Mouse (Mus musculus): ENCODE results near the gene Arhgef19.
A peak's percentile ranks its signal among the peaks of the same experiment; 100 is the strongest.

Arhgef19 gene

GRCm38 (mm10) chr4:141238492-141239387 is 559 bp upstream of the Arhgef19 start:
- no peak for DNase-seq (ENCODE audit: low spot score)

GRCm38 (mm10) chr4:141240617-141241016 is 1.3 kb downstream of the Arhgef19 start:
- peak; percentile 80 for DNase-seq (ENCODE audit: low spot score)

GRCm38 (mm10) chr4:141241861-141242260 is 2.6 kb downstream of the Arhgef19 start:
- no peak for DNase-seq (ENCODE audit: low spot score)

GRCm38 (mm10) chr4:141242651-141243241 is 3.4 kb downstream of the Arhgef19 start:
- DNase-seq (ENCODE audit: low spot score), result peak; percentile 74

- no peak for DNase-seq (ENCODE audit: low spot score)
Observed at GRCm38 (mm10) chr4:141243636-141244035, 4.3 kb downstream of the Arhgef19 start.

GRCm38 (mm10) chr4:141244401-141244800 is 5.1 kb downstream of the Arhgef19 start:
- DNase-seq (ENCODE audit: low spot score), result no peak

- peak; percentile 71 for DNase-seq (ENCODE audit: low spot score)
Observed at GRCm38 (mm10) chr4:141244931-141245425, 5.7 kb downstream of the Arhgef19 start.

- peak; percentile 44 for DNase-seq (ENCODE audit: low spot score)
Observed at GRCm38 (mm10) chr4:141246089-141246997, 7.0 kb downstream of the Arhgef19 start.

GRCm38 (mm10) chr4:141246998-141247350 is 7.7 kb downstream of the Arhgef19 start:
- DNase-seq (ENCODE audit: low spot score), result no peak

- peak; percentile 62 for DNase-seq (ENCODE audit: low spot score)
Observed at GRCm38 (mm10) chr4:141247776-141248613, 8.7 kb downstream of the Arhgef19 start.

GRCm38 (mm10) chr4:141248614-141248978 is 9.3 kb downstream of the Arhgef19 start:
- DNase-seq (ENCODE audit: low spot score), result no peak

- no peak for DNase-seq (ENCODE audit: low spot score)
Observed at GRCm38 (mm10) chr4:141249383-141249782, 10.1 kb downstream of the Arhgef19 start.

GRCm38 (mm10) chr4:141251071-141251470 is 11.8 kb downstream of the Arhgef19 start:
- no peak for DNase-seq (ENCODE audit: low spot score)

- no peak for DNase-seq (ENCODE audit: low spot score)
Observed at GRCm38 (mm10) chr4:141252641-141253040, 13.3 kb downstream of the Arhgef19 start.

- DNase-seq (ENCODE audit: low spot score), result no peak
Observed at GRCm38 (mm10) chr4:141254234-141254633, 14.9 kb downstream of the Arhgef19 start.

- DNase-seq (ENCODE audit: low spot score), result no peak
Observed at GRCm38 (mm10) chr4:141257440-141257839, 18.1 kb downstream of the Arhgef19 start.

GRCm38 (mm10) chr4:141259413-141259812 is 20.1 kb downstream of the Arhgef19 start:
- no peak for DNase-seq (ENCODE audit: low spot score)

- DNase-seq (ENCODE audit: low spot score), result peak; percentile 79
Observed at GRCm38 (mm10) chr4:141260007-141260723, 20.9 kb downstream of the Arhgef19 start.

- DNase-seq (ENCODE audit: low spot score), result no peak
Observed at GRCm38 (mm10) chr4:141262906-141263637, 23.8 kb downstream of the Arhgef19 start.

Data from urinary bladder, postnatal 14 days (tissue).